Mouse (Mus musculus) embryonic facial prominence, embryonic 13.5 days (tissue): ENCODE measurements around the gene Aqp9. TPM values are rescaled to one million over a fixed set of nuclear protein-coding genes. Genes with fewer than 3 reads are reported as not detected.

ENCODE experiments used
- ATAC-seq: fragments of 200-750 bp; cut with Nextera tagmentation; 2 replicates; pipeline ENCODE4 v1.8.0; 2017; ENCODE audit warnings: low read depth; ENCODE audit not compliant: insufficient number of reproducible peaks, insufficient read depth, low FRiP score, low TSS enrichment
- H3K27ac ChIP-seq: fragments of 300-500 bp; sonication (generic); 2 replicates; pipeline ENCODE4 v1.5.1; 2015; ENCODE audit warnings: moderate library complexity, mild to moderate bottlenecking, inconsistent platforms
- H3K27me3 ChIP-seq: fragments of 300-500 bp; sonication (generic); 2 replicates; pipeline ENCODE4 v1.6.1; 2015; ENCODE audit warnings: mild to moderate bottlenecking, inconsistent platforms
- H3K36me3 ChIP-seq: fragments of 300-500 bp; sonication (generic); 2 replicates; pipeline ENCODE4 v1.6.1; 2015; ENCODE audit warnings: mild to moderate bottlenecking, inconsistent platforms
- H3K4me1 ChIP-seq: fragments of 300-500 bp; sonication (generic); 2 replicates; pipeline ENCODE4 v1.6.1; 2015; ENCODE audit warnings: inconsistent platforms
- H3K4me2 ChIP-seq: fragments of 300-500 bp; sonication (generic); 2 replicates; pipeline ENCODE4 v1.6.1; 2015; ENCODE audit warnings: moderate library complexity, mild to moderate bottlenecking, inconsistent platforms
- H3K4me3 ChIP-seq: fragments of 300-500 bp; sonication (generic); 2 replicates; pipeline ENCODE4 v1.5.1; 2015; ENCODE audit warnings: mild to moderate bottlenecking, inconsistent platforms
- H3K9ac ChIP-seq: fragments of 300-500 bp; sonication (generic); 2 replicates; pipeline ENCODE4 v1.6.1; 2015; ENCODE audit warnings: mild to moderate bottlenecking, inconsistent platforms
- H3K9me3 ChIP-seq: fragments of 300-500 bp; sonication (generic); 2 replicates; pipeline ENCODE4 v1.6.1; 2016; ENCODE audit warnings: inconsistent platforms
- WGBS: fragments of 180-500 bp; shearing (Covaris S2); methylation state at CpG from one replicate; pipeline ENCODE4 v1.1.7; 2015; ENCODE audit warnings: mixed read lengths; 5-methylcytosine and 5-hydroxymethylcytosine counted together
- polyA plus RNA-seq: library from polyadenylated mRNA; unstranded; fragments of >200 nt; fragmentation: Nextera tagmentation; extraction: Ambion mirVana; gene quantifications from 2 replicates; pipeline ENCODE4 v1.2.1, GENCODE M21; 2015

Gene Aqp9
- polyA plus RNA-seq, result 0.66 and 0.88 TPM in 2 replicates

DNA sequence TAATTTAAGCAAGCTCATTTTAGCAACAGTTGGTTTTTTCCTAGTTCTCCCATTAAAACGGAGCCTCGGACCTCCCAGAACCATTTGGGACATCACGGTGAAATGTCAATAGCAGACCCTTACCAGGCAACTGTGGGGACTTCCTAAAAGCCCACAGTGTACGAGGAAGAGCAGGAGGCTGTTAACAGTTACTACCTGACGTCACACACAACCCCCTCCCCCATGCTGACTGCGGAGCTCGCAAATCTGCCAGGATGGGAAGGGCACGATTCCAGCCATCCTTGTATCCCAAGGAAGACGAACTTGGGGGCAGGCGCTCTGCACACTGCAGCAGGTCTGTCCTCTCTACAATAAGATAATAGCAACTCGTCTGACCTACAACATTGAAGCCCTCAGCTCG, at the start of gene Aqp9:
Gene Aqp9 (minus strand): TSS at position 172 of the 400 bp plus-strand sequence.
- Histone ChIP-seq H3K36me3 (no peaks in the 10 kb centered on the region), H3K4me1 (peaks cover 13% of the 10 kb centered on the region), H3K27ac (peak within 1 kb of the TSS; percentile 44), H3K4me3 (no peak within 1 kb of the TSS), H3K9me3 (no peaks in the 10 kb centered on the region), H3K4me2 (no peak within 1 kb of the TSS), H3K27me3 (no peaks in the 10 kb centered on the region), H3K9ac (peak within 1 kb of the TSS; percentile 33; the same call in 1 of the 2 replicates)
- no peak for ATAC-seq
- 46% methylated on average over 12 of the region's 12 CpGs for WGBS

DNA sequence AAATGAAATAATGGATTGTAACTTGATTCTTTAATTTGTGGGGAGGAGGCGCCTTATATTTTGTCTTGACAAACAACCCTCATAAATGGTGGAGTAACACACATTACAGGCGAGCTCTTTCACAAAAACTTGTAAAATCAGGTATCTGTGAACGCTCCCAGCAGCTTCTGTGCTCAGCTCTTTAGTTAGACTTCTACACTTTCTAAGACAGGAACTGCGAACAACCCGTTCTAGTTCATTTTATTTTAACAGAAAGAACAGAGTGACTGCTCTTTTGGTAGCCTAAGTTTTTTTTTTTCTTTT, 49.3 kb upstream of the Aqp9 start:
- no peak overlapping the region for H3K4me3 ChIP-seq
- H3K27ac ChIP-seq, result no peak overlapping the region
- 22% methylated on average over 5 of the region's 5 CpGs for whole genome bisulfite sequencing
- H3K4me2 ChIP-seq, result no peak overlapping the region
- H3K9me3 ChIP-seq, result no peaks in the 10 kb centered on the region
- no peak overlapping the region for H3K9ac ChIP-seq
- no peaks in the 10 kb centered on the region for H3K36me3 ChIP-seq
- H3K27me3 ChIP-seq, result peaks cover 70% of the 10 kb centered on the region
- no peak for ATAC-seq
- H3K4me1 ChIP-seq, result peaks cover 16% of the 10 kb centered on the region

- WGBS, result 3% methylated on average over 20 of the region's 20 CpGs
- Histone ChIP-seq H3K4me3 (peak overlapping the region; percentile 49), H3K4me1 (peaks cover 16% of the 10 kb centered on the region), H3K36me3 (no peaks in the 10 kb centered on the region), H3K27ac (no peak overlapping the region), H3K27me3 (peaks cover 74% of the 10 kb centered on the region), H3K9ac (no peak overlapping the region), H3K4me2 (peak overlapping the region; percentile 77), H3K9me3 (no peaks in the 10 kb centered on the region)
- ATAC-seq, result no peak
Measured at GRCm38 (mm10) chr9:71216996-71217792, 48.7 kb upstream of the Aqp9 start.

- peaks cover 74% of the 10 kb centered on the region for H3K27me3 ChIP-seq
- H3K27ac ChIP-seq, result no peak overlapping the region
- peak overlapping the region; percentile 77 for H3K4me2 ChIP-seq
- peak overlapping the region; percentile 49 for H3K4me3 ChIP-seq
- no peak for ATAC-seq
- WGBS, result under 1% methylated on average over 57 of the region's 57 CpGs
- no peaks in the 10 kb centered on the region for H3K36me3 ChIP-seq
- H3K9me3 ChIP-seq, result no peaks in the 10 kb centered on the region
- H3K9ac ChIP-seq, result peak overlapping the region; percentile 60
- H3K4me1 ChIP-seq, result peaks cover 16% of the 10 kb centered on the region
Measured at GRCm38 (mm10) chr9:71216036-71216995, 47.8 kb upstream of the Aqp9 start.

- Histone ChIP-seq H3K27me3 (peaks cover 73% of the 10 kb centered on the region), H3K27ac (no peak within 1 kb of the TSS), H3K4me3 (peak within 1 kb of the TSS; percentile 49), H3K9me3 (no peaks in the 10 kb centered on the region), H3K36me3 (no peaks in the 10 kb centered on the region), H3K9ac (peak within 1 kb of the TSS; percentile 60), H3K4me1 (peaks cover 16% of the 10 kb centered on the region), H3K4me2 (peak within 1 kb of the TSS; percentile 77)
- WGBS, result under 1% methylated on average over 91 of the region's 97 CpGs
- peak; percentile 72; the same call in 1 of the 2 replicates for ATAC-seq
Measured at GRCm38 (mm10) chr9:71215248-71216035, 47.0 kb upstream of the Aqp9 start, which contains the start of gene Aldh1a2. Gene Aldh1a2 (plus strand): TSS chr9:71215789.

DNA sequence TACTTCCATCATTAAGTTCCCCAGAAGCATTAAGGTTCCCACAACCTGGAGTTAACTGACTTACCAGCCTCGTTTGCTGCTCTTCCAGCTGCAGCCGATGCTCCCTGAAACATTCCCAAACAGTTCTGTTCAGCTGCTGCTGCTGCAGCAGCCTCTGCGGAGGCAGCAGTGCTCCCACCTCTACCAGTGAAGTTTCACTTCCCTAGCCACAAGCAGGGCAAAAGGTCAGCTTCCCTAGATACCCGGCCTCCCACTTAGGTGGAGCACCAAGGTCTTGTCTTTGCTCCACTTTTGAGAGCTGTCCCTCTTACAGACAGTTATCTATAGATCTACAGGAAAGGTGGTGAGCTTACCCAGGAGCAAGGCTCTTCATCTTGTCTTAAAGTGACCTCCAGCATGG, 45.2 kb upstream of the Aqp9 start:
- no peak for ATAC-seq
- WGBS, result 34% methylated on average over 4 of the region's 4 CpGs

GRCm38 (mm10) chr9:71210870-71211269, 42.4 kb upstream of the Aqp9 start:
- no peaks in the 10 kb centered on the region for H3K9me3 ChIP-seq
- no peaks in the 10 kb centered on the region for H3K36me3 ChIP-seq
- no peak overlapping the region for H3K9ac ChIP-seq
- H3K27ac ChIP-seq, result no peak overlapping the region
- ATAC-seq, result no peak
- peaks cover 8% of the 10 kb centered on the region for H3K4me1 ChIP-seq
- H3K4me2 ChIP-seq, result no peak overlapping the region
- H3K4me3 ChIP-seq, result no peak overlapping the region
- H3K27me3 ChIP-seq, result peaks cover 39% of the 10 kb centered on the region
- 6% methylated on average over 2 of the region's 2 CpGs for WGBS

More for the DNA sequence above, 45.2 kb upstream of the Aqp9 start:
- Histone ChIP-seq H3K27ac (no peak overlapping the region), H3K4me3 (no peak overlapping the region), H3K36me3 (no peaks in the 10 kb centered on the region), H3K4me2 (no peak overlapping the region), H3K9ac (no peak overlapping the region), H3K27me3 (peaks cover 60% of the 10 kb centered on the region), H3K4me1 (peaks cover 16% of the 10 kb centered on the region), H3K9me3 (no peaks in the 10 kb centered on the region)

DNA sequence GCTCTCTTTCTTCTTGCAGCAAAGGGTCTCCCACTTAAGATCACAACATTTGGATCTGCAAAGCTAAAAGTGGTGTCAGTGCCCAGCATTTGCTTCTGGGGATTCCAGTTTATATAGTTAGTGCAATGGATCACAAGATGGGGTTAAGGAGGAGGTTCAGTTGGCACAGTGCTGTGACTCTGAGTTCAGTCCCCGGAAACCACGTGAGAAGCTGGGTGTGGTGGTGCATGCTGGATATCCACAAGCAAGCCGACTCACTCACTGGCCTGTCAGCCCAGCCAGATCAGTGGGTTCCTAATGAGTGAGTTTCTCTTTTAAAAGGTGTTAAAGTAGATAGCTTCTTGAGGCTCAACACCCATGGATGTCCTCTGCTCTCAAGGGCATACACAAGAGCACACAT, 40.8 kb upstream of the Aqp9 start:
- Histone ChIP-seq H3K27ac (no peak overlapping the region), H3K9me3 (no peaks in the 10 kb centered on the region), H3K4me2 (no peak overlapping the region), H3K4me1 (no peaks in the 10 kb centered on the region), H3K9ac (no peak overlapping the region), H3K4me3 (no peak overlapping the region), H3K36me3 (no peaks in the 10 kb centered on the region), H3K27me3 (peaks cover 24% of the 10 kb centered on the region)
- no peak for ATAC-seq
- 65% methylated on average over 3 of the region's 3 CpGs for WGBS

GRCm38 (mm10) chr9:71202265-71202664, 33.8 kb upstream of the Aqp9 start:
- Histone ChIP-seq H3K27me3 (peaks cover 2% of the 10 kb centered on the region; the same call in 1 of the 2 replicates), H3K36me3 (no peaks in the 10 kb centered on the region), H3K4me1 (no peaks in the 10 kb centered on the region), H3K9me3 (no peaks in the 10 kb centered on the region), H3K9ac (no peak overlapping the region), H3K4me3 (no peak overlapping the region), H3K27ac (no peak overlapping the region), H3K4me2 (no peak overlapping the region)
- ATAC-seq, result no peak
- WGBS, result 81% methylated on average over 4 of the region's 4 CpGs

- Histone ChIP-seq H3K4me2 (no peak overlapping the region), H3K9me3 (no peaks in the 10 kb centered on the region), H3K27me3 (peaks cover 2% of the 10 kb centered on the region; the same call in 1 of the 2 replicates), H3K9ac (no peak overlapping the region), H3K4me3 (no peak overlapping the region), H3K4me1 (no peaks in the 10 kb centered on the region), H3K27ac (no peak overlapping the region), H3K36me3 (no peaks in the 10 kb centered on the region)
- WGBS, result 78% methylated on average over 5 of the region's 5 CpGs
- no peak for ATAC-seq
Measured at GRCm38 (mm10) chr9:71198826-71199225, 30.3 kb upstream of the Aqp9 start.
